Mouse (Mus musculus) G1E (cell line): ENCODE results near the gene Cacnb1.

Experiments
- CTCF ChIP-seq: IDR thresholded peaks from 2 replicates; pipeline ENCODE4 v1.5.1; 2012; ENCODE audit warnings: low read depth, low read length, inconsistent platforms, mixed read lengths
- GATA1 ChIP-seq: IDR thresholded peaks from 2 replicates; pipeline ENCODE4 v1.6.1; 2012; ENCODE audit warnings: borderline replicate concordance, low read length, inconsistent platforms, mixed read lengths
- GATA2 ChIP-seq: IDR thresholded peaks from 2 replicates; pipeline ENCODE4 v1.6.1; 2012; ENCODE audit warnings: low read depth, low read length, inconsistent platforms, borderline replicate concordance

GRCm38 (mm10) chr11:97953939-97954275, 68.9 kb downstream of the Cacnb1 start:
- no peak for TF ChIP-seq CTCF
- no peak for TF ChIP-seq GATA1
- no peak for TF ChIP-seq GATA2
